Mouse (Mus musculus) neural tube, embryonic 13.5 days (tissue): ENCODE measurements around the gene Sst. TPM values are rescaled to one million over a fixed set of nuclear protein-coding genes. Genes with fewer than 3 reads are reported as not detected.
"Not testable (repeated sequence)": the region's sequence is repeated elsewhere in the genome, so short reads cannot be mapped to it uniquely, and the experiment has no call there.

Experiments
- ATAC-seq: fragments of 200-750 bp; cut with Nextera tagmentation; 2 replicates; pipeline ENCODE4 v1.8.0; 2017; ENCODE audit warnings: low read depth, mild to moderate bottlenecking, moderate TSS enrichment, moderate library complexity
- H3K27ac ChIP-seq: fragments of 300-500 bp; sonication (generic); replicated peaks from 2 replicates; pipeline ENCODE4 v1.5.1; 2015; ENCODE audit warnings: moderate library complexity, mild to moderate bottlenecking, inconsistent platforms
- H3K27me3 ChIP-seq: fragments of 300-500 bp; sonication (generic); 2 replicates; pipeline ENCODE4 v1.6.1; 2015; ENCODE audit warnings: mild to moderate bottlenecking, inconsistent platforms
- H3K36me3 ChIP-seq: fragments of 300-500 bp; sonication (generic); 2 replicates; pipeline ENCODE4 v1.6.1; 2015; ENCODE audit warnings: mild to moderate bottlenecking, inconsistent platforms
- H3K4me1 ChIP-seq: fragments of 300-500 bp; sonication (generic); replicated peaks from 2 replicates; pipeline ENCODE4 v1.6.1; 2015; ENCODE audit warnings: inconsistent platforms
- H3K4me2 ChIP-seq: fragments of 300-500 bp; sonication (generic); 2 replicates; pipeline ENCODE4 v1.6.1; 2015; ENCODE audit warnings: inconsistent platforms, mild to moderate bottlenecking, moderate library complexity
- H3K4me3 ChIP-seq: fragments of 300-500 bp; sonication (generic); 2 replicates; pipeline ENCODE4 v1.5.1; 2015; ENCODE audit warnings: mild to moderate bottlenecking, inconsistent platforms
- H3K9ac ChIP-seq: fragments of 300-500 bp; sonication (generic); 2 replicates; pipeline ENCODE4 v1.6.1; 2015; ENCODE audit warnings: moderate library complexity, mild to moderate bottlenecking, inconsistent platforms
- H3K9me3 ChIP-seq: fragments of 300-500 bp; sonication (generic); 2 replicates; pipeline ENCODE4 v1.6.1; 2016; ENCODE audit warnings: inconsistent platforms
- WGBS: fragments of 180-500 bp; shearing (Covaris S2); methylation state at CpG from one replicate; pipeline ENCODE4 v1.1.7; 2015; 5-methylcytosine and 5-hydroxymethylcytosine counted together
- polyA plus RNA-seq: library from polyadenylated mRNA; unstranded; fragments of >200 nt; fragmentation: Nextera tagmentation; extraction: Ambion mirVana; gene quantifications from 2 replicates; pipeline ENCODE4 v1.2.1, GENCODE M21; 2015

The Sst gene
- 198 and 228 TPM in 2 replicates for polyA plus RNA-seq

DNA sequence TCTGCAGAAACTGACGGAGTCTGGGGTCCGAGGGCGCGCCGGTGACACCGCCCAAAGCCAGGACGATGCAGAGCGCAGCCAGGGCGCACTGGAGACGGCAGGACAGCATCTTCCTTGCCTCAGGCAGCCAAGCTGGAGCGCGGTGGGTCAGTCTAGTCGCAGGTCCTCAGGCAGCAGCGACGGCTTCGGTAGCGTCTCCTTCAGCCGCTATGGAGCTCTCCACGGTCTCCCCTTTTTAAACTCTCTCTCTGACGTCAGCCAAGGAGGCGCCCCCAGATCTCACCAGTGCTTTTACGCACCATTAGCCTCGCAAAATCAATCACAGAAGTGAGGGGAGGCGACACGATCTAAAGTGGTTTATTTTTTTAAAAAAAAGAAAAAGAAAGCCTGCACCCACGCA is at the start of gene Sst:
Gene Sst, minus strand, starts transcription at position 323 of the 400 bp plus-strand sequence.
- peak within 1 kb of the TSS; percentile 57 for H3K4me2 ChIP-seq
- WGBS = 4% methylated on average over 26 of the region's 26 CpGs
- peak within 1 kb of the TSS; percentile 62 for H3K9ac ChIP-seq
- peak within 1 kb of the TSS; percentile 38 for H3K4me3 ChIP-seq
- no peaks in the 10 kb centered on the region for H3K36me3 ChIP-seq
- H3K27me3 ChIP-seq = peaks cover 45% of the 10 kb centered on the region
- ATAC-seq = peak; percentile 51; the same call in 1 of the 2 replicates
- no peaks in the 10 kb centered on the region for H3K9me3 ChIP-seq
- peak within 1 kb of the TSS; percentile 46; the same call in 1 of the 2 replicates for H3K27ac ChIP-seq
- peaks cover 35% of the 10 kb centered on the region for H3K4me1 ChIP-seq

DNA sequence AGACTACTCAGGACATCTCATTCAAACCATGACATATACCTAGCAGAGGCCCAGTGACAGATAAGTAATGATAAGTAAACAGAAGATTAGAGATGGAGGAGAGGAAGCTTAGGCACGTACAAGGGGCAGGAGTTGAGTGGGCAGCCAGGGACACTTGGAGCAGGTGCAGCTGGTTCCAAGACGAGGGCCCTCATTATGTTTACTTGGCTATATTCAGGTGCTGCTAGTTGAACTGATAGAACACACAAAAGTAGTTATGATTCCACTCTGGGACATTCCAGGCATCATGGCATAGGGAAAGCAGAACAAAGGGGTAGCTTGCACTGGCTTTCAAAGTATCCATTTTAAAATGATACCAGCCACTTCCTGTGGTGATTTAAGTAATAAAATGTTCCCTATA is 43.6 kb upstream of the Sst start:
- Histone ChIP-seq H3K9ac (no peak overlapping the region), H3K4me1 (no peaks in the 10 kb centered on the region), H3K27me3 (no peaks in the 10 kb centered on the region; the same call in 1 of the 2 replicates), H3K4me2 (no peak overlapping the region), H3K27ac (no peak overlapping the region), H3K36me3 (no peaks in the 10 kb centered on the region), H3K4me3 (no peak overlapping the region), H3K9me3 (no peaks in the 10 kb centered on the region)
- no peak for ATAC-seq
- WGBS = 85% methylated on average over 2 of the region's 2 CpGs

DNA sequence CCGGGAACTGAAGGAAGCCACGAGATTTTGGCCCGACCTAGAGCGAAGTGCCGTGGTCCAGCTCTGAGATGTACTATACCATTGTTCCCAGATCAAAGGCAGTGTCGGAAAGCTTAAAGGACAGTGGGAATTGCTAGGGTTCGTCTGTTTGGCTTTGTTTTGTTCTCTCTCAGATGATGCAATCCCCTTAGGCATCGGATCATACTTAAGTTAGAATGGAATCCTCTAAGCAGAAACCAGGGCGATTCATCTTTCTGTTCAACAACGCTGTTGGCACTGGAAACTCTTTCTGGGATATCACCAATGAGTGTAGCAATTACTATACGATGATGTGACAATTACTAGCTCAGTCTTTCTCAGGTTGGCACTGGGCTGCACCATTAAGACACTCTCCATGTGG is 41.5 kb upstream of the Sst start, which contains the start of gene Rtp2:
Gene Rtp2, minus strand, starts transcription at position 101 of the 400 bp plus-strand sequence.
- no peak for ATAC-seq
- WGBS = 66% methylated on average over 11 of the region's 11 CpGs
- no peak within 1 kb of the TSS for H3K9ac ChIP-seq
- no peak within 1 kb of the TSS for H3K27ac ChIP-seq
- H3K4me2 ChIP-seq = no peak within 1 kb of the TSS
- no peaks in the 10 kb centered on the region; the same call in 1 of the 2 replicates for H3K27me3 ChIP-seq
- no peaks in the 10 kb centered on the region for H3K9me3 ChIP-seq
- no peak within 1 kb of the TSS for H3K4me3 ChIP-seq
- H3K36me3 ChIP-seq = no peaks in the 10 kb centered on the region
- H3K4me1 ChIP-seq = no peaks in the 10 kb centered on the region

DNA sequence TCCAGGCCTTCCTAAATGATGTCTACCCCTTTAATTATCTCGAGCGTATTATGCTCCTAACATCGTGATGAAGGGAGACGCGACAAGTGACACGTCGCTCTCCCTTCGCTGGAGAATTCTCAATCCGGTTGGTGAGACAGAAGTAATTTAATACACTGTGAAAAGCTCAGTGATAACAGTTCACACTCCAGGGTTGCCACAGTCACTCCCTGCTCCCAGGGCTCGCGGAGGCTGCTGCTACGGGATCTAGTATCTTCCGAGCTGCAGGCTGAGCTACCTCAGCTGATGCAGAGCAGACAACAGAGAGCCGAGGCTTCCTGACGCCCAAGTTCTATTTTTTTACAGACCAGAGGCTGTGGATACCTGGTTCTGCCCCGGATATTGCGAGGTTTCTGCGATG is 40.5 kb upstream of the Sst start:
- 86% methylated on average over 18 of the region's 18 CpGs for WGBS
- Histone ChIP-seq H3K27me3 (no peaks in the 10 kb centered on the region; the same call in 1 of the 2 replicates), H3K4me3 (no peak overlapping the region), H3K27ac (no peak overlapping the region), H3K9ac (no peak overlapping the region), H3K4me2 (no peak overlapping the region), H3K9me3 (no peaks in the 10 kb centered on the region), H3K36me3 (no peaks in the 10 kb centered on the region), H3K4me1 (no peaks in the 10 kb centered on the region)
- no peak for ATAC-seq

DNA sequence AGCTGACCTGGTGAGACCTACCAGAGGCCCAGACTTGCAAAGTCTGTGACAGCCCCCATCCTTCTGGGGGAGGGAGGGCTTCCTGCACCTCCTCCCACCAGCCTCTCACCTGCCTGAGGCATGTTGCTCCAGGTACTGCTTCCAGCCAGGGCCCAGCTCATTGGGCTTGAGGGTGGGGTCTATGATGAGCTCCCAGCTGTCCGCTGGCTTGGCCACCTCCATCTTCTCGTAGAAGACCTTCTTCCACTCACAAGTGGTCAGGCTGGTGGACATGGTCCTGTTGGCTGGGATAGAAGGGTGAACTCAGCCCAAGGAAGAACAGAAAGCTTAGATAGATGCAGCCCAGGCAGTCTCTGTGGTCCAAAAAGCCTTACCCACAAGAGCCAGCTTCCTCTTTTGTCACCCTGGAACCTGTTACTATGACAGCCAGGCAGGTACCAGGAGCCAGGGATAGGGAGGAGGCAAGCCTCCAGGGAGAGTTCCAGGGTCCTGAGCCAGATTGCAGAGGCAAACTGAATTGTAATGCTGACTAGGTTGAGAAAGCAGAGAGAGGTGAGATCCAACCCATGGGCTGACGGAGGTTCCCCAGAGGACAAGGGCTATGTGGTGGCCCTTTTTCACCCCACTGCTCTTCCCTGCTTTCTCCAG is 39.8 kb upstream of the Sst start:
- 84% methylated on average over 3 of the region's 3 CpGs for WGBS
- Histone ChIP-seq H3K9me3 (no peaks in the 10 kb centered on the region), H3K9ac (no peak overlapping the region), H3K4me1 (no peaks in the 10 kb centered on the region), H3K36me3 (no peaks in the 10 kb centered on the region), H3K27ac (no peak overlapping the region), H3K27me3 (no peaks in the 10 kb centered on the region; the same call in 1 of the 2 replicates), H3K4me2 (no peak overlapping the region), H3K4me3 (no peak overlapping the region)
- ATAC-seq = no peak

DNA sequence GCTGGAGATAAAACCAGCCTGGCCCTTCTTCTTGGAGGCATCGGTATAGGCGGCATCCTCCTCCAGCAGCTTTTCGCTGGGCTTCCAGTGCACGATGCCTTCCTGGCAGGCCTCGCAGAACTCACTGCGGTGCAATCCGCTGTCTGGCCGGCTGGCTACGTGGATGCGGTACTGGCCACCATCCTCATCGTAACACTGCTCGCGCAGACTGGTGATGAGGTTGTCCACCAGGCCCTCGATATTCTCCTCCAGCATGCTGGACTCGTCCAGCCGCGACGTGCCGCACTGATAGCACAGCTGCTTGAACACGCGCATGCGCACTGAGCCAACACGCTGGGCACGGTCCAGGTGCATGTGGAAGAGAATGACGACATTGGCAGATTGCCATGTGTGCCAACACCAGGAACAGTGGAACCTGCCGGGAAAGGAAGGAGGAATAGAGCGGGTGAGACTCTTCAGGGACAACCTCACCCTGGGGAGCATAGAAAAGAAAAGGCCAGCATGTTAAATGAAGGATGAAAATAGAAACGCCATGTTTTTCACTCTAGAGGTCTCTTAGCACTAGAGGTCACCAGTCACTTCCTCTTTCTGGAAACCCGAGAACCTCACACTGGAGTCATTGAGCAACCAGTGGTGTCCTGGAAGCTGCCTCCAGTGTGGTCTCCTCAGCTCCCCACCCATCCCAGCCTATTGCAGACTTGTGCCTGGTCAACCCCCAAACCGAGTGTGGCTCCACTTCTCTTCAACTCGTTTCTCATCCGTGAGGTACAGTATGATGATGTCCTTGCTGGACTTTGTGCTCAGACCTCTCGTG is 36.8 kb upstream of the Sst start:
- no peaks in the 10 kb centered on the region; the same call in 1 of the 2 replicates for H3K27me3 ChIP-seq
- no peak overlapping the region for H3K27ac ChIP-seq
- no peaks in the 10 kb centered on the region for H3K4me1 ChIP-seq
- H3K4me2 ChIP-seq = no peak overlapping the region
- no peak overlapping the region for H3K4me3 ChIP-seq
- H3K36me3 ChIP-seq = no peaks in the 10 kb centered on the region
- ATAC-seq = no peak
- 92% methylated on average over 33 of the region's 33 CpGs for WGBS
- H3K9ac ChIP-seq = no peak overlapping the region
- no peaks in the 10 kb centered on the region for H3K9me3 ChIP-seq

DNA sequence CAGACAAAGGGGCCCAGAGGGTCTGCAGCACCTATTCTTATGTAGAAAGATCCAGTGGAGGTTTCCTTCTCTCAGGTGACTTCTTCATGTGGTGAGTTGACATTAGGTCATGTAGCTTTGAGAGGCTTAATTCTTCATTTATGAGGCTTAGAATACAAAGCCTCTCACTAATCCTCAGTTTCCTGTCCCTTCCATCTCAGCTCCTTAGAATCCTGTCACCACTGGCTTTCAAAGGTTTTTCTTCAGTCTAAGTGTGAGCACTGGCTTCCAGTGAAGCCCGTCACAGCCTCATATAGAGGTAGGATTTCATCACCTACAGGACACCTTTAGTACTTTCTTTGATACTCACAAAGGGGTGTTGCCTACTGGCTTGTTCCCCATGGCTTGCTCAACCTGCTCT is 32.1 kb upstream of the Sst start:
- Histone ChIP-seq H3K4me1 (no peaks in the 10 kb centered on the region), H3K4me3 (no peak overlapping the region), H3K4me2 (no peak overlapping the region), H3K27me3 (no peaks in the 10 kb centered on the region), H3K27ac (no peak overlapping the region), H3K36me3 (no peaks in the 10 kb centered on the region), H3K9ac (no peak overlapping the region), H3K9me3 (no peaks in the 10 kb centered on the region)
- ATAC-seq = no peak
- WGBS = 100% methylated on average over 1 of the region's 1 CpGs

DNA sequence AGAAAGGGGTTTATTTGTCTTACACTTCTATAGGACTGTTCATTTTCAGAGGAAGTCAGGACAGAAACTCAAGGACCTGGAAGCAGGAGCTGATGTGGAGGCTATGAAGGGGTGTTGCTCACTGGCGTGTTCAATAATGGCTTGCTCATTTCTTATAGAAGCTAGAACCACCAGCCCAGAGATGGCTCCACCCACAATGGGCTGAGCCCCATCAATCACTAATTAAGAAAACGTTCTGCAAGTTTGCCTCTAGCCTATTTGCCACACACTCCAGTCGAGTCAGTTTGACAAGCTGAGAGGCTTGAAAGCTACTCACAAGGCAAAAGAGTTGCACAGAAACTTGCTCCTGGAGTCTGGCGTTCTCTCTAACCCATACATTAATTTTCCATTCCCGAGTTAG is 30.9 kb upstream of the Sst start:
- H3K9ac ChIP-seq = no peak overlapping the region
- H3K4me3 ChIP-seq = no peak overlapping the region
- no peak overlapping the region for H3K27ac ChIP-seq
- 79% methylated on average over 5 of the region's 5 CpGs for WGBS
- ATAC-seq = no peak
- H3K9me3 ChIP-seq = no peaks in the 10 kb centered on the region
- no peaks in the 10 kb centered on the region for H3K27me3 ChIP-seq
- H3K36me3 ChIP-seq = no peaks in the 10 kb centered on the region
- H3K4me2 ChIP-seq = no peak overlapping the region
- H3K4me1 ChIP-seq = no peaks in the 10 kb centered on the region

DNA sequence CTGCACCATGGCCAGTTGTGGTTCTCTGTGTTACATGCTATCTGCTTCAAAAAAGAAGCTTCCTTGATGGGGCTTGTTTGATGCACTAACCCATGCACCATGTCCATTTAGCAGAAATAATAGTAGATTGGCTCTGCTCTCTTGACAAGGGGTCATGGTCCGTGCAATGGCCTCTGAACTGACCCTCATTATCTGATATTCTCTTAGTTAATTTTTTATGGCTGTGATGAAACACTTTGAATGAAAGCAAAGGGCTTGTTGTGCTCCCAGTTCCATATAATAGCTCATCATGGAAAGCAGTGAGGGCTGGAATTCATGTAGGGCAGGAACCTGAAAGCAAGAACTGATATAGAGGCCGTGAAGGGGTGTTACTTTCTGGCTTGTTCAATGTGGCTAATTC is 28.7 kb upstream of the Sst start:
- 81% methylated on average over 2 of the region's 2 CpGs for WGBS

DNA sequence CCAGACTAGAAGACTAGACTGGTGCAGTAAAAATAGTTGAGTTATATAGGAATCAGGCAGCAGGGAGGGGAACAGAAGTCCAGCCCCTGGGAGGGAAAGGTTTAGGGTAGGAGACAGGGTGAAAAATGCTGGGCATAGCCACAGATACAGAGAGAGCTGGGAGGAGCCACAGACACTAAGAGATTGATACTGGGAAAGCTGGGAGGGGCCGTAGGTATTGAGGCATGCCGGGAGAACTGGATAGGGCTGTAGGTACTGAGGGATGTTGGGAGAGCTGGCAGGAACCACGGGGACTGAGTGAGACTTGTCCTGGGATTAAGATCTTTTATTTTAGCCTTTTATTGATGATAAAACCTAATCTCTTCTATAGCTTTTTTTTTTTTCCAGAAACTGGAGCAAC is 22.6 kb upstream of the Sst start:
- peak; percentile 27; the same call in 1 of the 2 replicates for ATAC-seq
- H3K9ac ChIP-seq = no peak overlapping the region
- H3K36me3 ChIP-seq = no peaks in the 10 kb centered on the region
- 58% methylated on average over 3 of the region's 3 CpGs for WGBS
- no peaks in the 10 kb centered on the region for H3K27me3 ChIP-seq
- H3K9me3 ChIP-seq = peaks cover 4% of the 10 kb centered on the region; the same call in 1 of the 2 replicates
- H3K4me3 ChIP-seq = no peak overlapping the region
- H3K4me1 ChIP-seq = no peaks in the 10 kb centered on the region
- no peak overlapping the region for H3K4me2 ChIP-seq
- H3K27ac ChIP-seq = no peak overlapping the region

More for the DNA sequence above, 28.7 kb upstream of the Sst start:
- no peak overlapping the region for H3K4me2 ChIP-seq
- no peaks in the 10 kb centered on the region for H3K36me3 ChIP-seq
- H3K9me3 ChIP-seq = no peaks in the 10 kb centered on the region
- no peaks in the 10 kb centered on the region for H3K27me3 ChIP-seq
- no peak for ATAC-seq
- no peaks in the 10 kb centered on the region for H3K4me1 ChIP-seq
- H3K9ac ChIP-seq = no peak overlapping the region
- no peak overlapping the region for H3K27ac ChIP-seq
- H3K4me3 ChIP-seq = no peak overlapping the region

DNA sequence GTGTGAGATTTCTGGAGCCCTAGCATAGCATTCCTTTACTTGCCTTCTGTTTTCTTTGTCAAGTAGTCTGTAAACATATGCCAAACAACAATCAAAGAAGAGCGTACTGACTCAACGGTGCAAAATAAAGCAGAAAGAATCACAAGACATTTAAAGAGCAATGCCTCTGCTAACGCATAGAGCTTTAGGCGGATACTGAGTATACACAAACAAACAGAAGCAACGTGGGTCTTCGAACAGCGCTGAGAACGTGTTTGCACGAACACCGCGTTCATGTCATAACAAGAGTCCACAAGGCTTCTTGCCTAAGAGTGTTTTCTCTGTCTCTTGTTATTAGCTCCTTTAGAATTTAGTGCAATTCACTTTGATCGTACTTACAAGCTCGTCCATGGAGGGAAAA is 22.0 kb upstream of the Sst start:
- Histone ChIP-seq H3K36me3 (no peaks in the 10 kb centered on the region), H3K4me2 (no peak overlapping the region), H3K4me1 (no peaks in the 10 kb centered on the region), H3K9me3 (peaks cover 4% of the 10 kb centered on the region; the same call in 1 of the 2 replicates), H3K27me3 (no peaks in the 10 kb centered on the region), H3K4me3 (no peak overlapping the region), H3K9ac (no peak overlapping the region), H3K27ac (no peak overlapping the region)
- no peak for ATAC-seq
- WGBS = 83% methylated on average over 13 of the region's 13 CpGs

DNA sequence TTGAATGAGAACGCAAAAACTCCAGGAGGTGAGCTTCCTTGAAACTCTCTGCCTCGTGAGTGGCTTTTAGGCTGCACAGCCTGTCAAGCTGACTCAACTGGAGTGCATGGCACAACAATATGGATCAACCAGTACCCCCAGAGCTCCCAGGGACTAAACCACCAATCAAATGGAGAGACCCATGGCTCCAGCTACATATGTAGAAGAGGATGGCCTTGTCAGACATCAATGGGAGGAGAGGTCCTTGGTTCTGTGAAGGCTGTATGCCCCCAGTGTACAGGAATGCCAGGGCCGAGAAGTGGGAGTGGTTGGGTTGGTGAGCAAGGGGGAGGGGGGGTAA is 18.2 kb upstream of the Sst start:
- H3K4me3 ChIP-seq = not testable (repeated sequence)

More for the DNA sequence above, 18.2 kb upstream of the Sst start:
- not testable (repeated sequence) for ATAC-seq, H3K9ac ChIP-seq, H3K27ac ChIP-seq, H3K4me2 ChIP-seq, H3K27me3 ChIP-seq, H3K36me3 ChIP-seq, H3K9me3 ChIP-seq, H3K4me1 ChIP-seq
- 90% methylated on average over 3 of the region's 3 CpGs for WGBS
